In the genomic region with DNA sequence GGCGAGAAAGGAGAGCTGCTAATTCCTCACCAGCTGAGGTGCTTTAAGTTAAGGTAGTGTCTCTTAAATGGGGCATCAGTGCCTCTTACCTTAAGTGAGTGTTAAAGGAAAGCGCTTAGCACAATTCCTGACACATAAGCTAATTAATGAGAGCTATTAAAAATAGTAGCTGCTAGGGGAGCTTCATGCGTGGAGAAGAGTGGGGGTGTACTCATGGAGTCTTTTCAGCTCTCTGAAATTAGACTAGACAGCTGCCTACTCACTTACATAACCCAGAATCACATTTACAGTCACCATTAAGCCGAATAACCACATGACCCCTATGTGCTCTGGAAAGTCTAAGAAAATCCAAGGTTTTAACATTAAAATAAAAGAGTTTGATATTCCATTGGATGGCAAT, we compare ENCODE assay signal across 25 mouse cellular contexts.
A peak's percentile ranks its signal among the peaks of the same experiment; 100 is the strongest.
DNase-seq lines count a peak whose midpoint lies in the region; TF ChIP-seq lines count a peak whose summit lies in the region.
"Had no signal": no experiment of that assay in that cellular context is flagged by ENCODE, and none has a peak within 500 bp of the region (broad histone marks: within the 10 kb centered on the region; RNA-seq: fewer than 3 reads in every experiment).

No protein-coding gene starts in this region.

- DNase-seq in layer of hippocampus, adult 2 months (ENCODE audit: low spot score in 2 of 2), result peak in 1 of 2 experiments; percentile 31
- no peak for DNase-seq in layer of hippocampus, adult 8-10 months (ENCODE audit: low spot score in 2 of 2)
- DNase-seq in left cerebral cortex, adult 9 months (ENCODE audit: low spot score in 2 of 2), result peak; percentile 15 to 73
- DNase-seq in left cerebral cortex, postnatal 10 days (ENCODE audit: extremely low spot score in 1 of 2, low spot score in 2 of 2), result no peak
- peak; percentile 71 for DNase-seq in brain, adult 2 months (ENCODE audit: low read depth, low spot score)
- no peak for DNase-seq in adrenal gland, postnatal 25 days
- DNase-seq: adrenal gland, postnatal 10 days; B cell, adult 2 months; cerebellum, adult 11-12 months; cerebellum, adult 8-10 months; cerebellum, postnatal 10 days; cerebellum, postnatal 36 days; embryo, embryonic 11 days; gastrocnemius, postnatal 25 days; heart, adult 2 months; heart, postnatal 14 days had no signal

- intact Hi-C loops in left cerebral cortex, postnatal 10 days (cut with DNase I), result no loop called here

- no peak overlapping the region for H3K4me3 ChIP-seq in layer of hippocampus, adult 2 months
- H3K4me3 ChIP-seq: embryonic facial prominence, embryonic 10.5 days; embryonic facial prominence, embryonic 13.5 days; erythroblast, embryonic 14.5 days; forebrain, embryonic 12.5 days; forebrain, embryonic 15.5 days; heart, adult 2 months; heart, embryonic 10.5 days; heart, embryonic 13.5 days; hindbrain, embryonic 12.5 days; hindbrain, embryonic 15.5 days had no signal

- H3K27ac ChIP-seq in layer of hippocampus, adult 2 months, result 0 out of 2 replicates have a peak overlapping the region, but pooled peaks have one; percentile 28
- H3K27ac ChIP-seq: embryonic facial prominence, embryonic 10.5 days; embryonic facial prominence, embryonic 13.5 days; forebrain, embryonic 12.5 days; forebrain, embryonic 15.5 days; heart, adult 2 months; heart, embryonic 10.5 days; heart, embryonic 13.5 days; hindbrain, embryonic 12.5 days; hindbrain, embryonic 15.5 days had no signal

- TF ChIP-seq CTCF in layer of hippocampus, adult 2 months (conservative IDR thresholded peaks at IDR 0.05), result no peak

Comparison
In these comparisons a context has a peak if more than half of its experiments do, and no peak if none do; other contexts are left out.
1. DNase-seq: peak in left cerebral cortex, adult 9 months (2 of 2) and brain, adult 2 months (single experiment); none in layer of hippocampus, adult 8-10 months (0 of 2), left cerebral cortex, postnatal 10 days (0 of 2) and adrenal gland, postnatal 25 days (single experiment).